Mouse (Mus musculus) MEL (cell line): ENCODE data around the gene Pip4k2b. TPM values are rescaled to one million over a fixed set of nuclear protein-coding genes. Genes with fewer than 3 reads are reported as not detected.

Experiments used
- DNase-seq: peaks from one replicate; pipeline ENCODE4 v3.0.0; 2011; ENCODE audit warnings: low read depth, low spot score
- H3K27ac ChIP-seq: 2 replicates; pipeline ENCODE4 v1.5.1; 2012; ENCODE audit warnings: low read depth, mild to moderate bottlenecking, control low read depth, low read length, moderate library complexity; ENCODE audit not compliant: control insufficient read depth
- H3K27me3 ChIP-seq, 2 experiments: fragments of 150-350 bp in 1 of 2; sonication (generic) in 1 of 2; 2 replicates each; pipeline ENCODE4 v1.6.1; 2012; ENCODE audit warnings: low read length in 2 of 2, mild to moderate bottlenecking in 2 of 2, improper control_type of control experiment in 1 of 2, moderate library complexity in 1 of 2; ENCODE audit not compliant: insufficient read depth in 2 of 2, control insufficient read depth in 1 of 2
- H3K36me3 ChIP-seq, 2 experiments: 2 replicates each; pipeline ENCODE4 v1.6.1; 2012 to 2014; ENCODE audit warnings: low read length in 2 of 2, improper control_type of control experiment in 1 of 2, inconsistent platforms in 1 of 2, mild to moderate bottlenecking in 1 of 2; ENCODE audit not compliant: insufficient read depth in 2 of 2, control insufficient read depth in 1 of 2
- H3K4me1 ChIP-seq, 2 experiments: fragments of 150-350 bp in 1 of 2; sonication (generic) in 1 of 2; 2 replicates each; pipeline ENCODE4 v1.6.1; 2012; ENCODE audit warnings: low read length in 2 of 2, improper control_type of control experiment in 1 of 2, mild to moderate bottlenecking in 1 of 2; ENCODE audit not compliant: insufficient read depth in 2 of 2, control insufficient read depth in 1 of 2
- H3K4me3 ChIP-seq, 2 experiments: fragments of 150-350 bp in 1 of 2; sonication (generic) in 1 of 2; 2 replicates each; pipeline ENCODE4 v1.5.1; 2012; ENCODE audit warnings: low read depth in 2 of 2, low read length in 2 of 2, mild to moderate bottlenecking in 2 of 2, moderate library complexity in 2 of 2, control low read depth in 1 of 2, improper control_type of control experiment in 1 of 2; ENCODE audit not compliant: control insufficient read depth in 1 of 2, insufficient read depth in 1 of 2
- H3K79me2 ChIP-seq: 2 replicates; pipeline ENCODE4 v1.6.1; 2012; ENCODE audit warnings: mild to moderate bottlenecking, low read length, moderate library complexity; ENCODE audit not compliant: control insufficient read depth, poor library complexity, insufficient read depth
- H3K9ac ChIP-seq: 2 replicates; pipeline ENCODE4 v1.6.1; 2012; ENCODE audit warnings: low read depth, mild to moderate bottlenecking, control low read depth, low read length, moderate library complexity; ENCODE audit not compliant: control insufficient read depth, poor library complexity, severe bottlenecking
- H3K9me3 ChIP-seq: fragments of 150-350 bp; sonication (generic); replicated peaks from 2 replicates; pipeline ENCODE4 v1.6.1; 2012; ENCODE audit warnings: mild to moderate bottlenecking, low read length, improper control_type of control experiment, moderate library complexity; ENCODE audit not compliant: insufficient read depth
- BHLHE40 ChIP-seq: IDR thresholded peaks from 2 replicates; pipeline ENCODE4 v1.6.1; 2012; ENCODE audit warnings: low read depth, mild to moderate bottlenecking, inconsistent platforms, low read length, improper control_type of control experiment, borderline replicate concordance
- CHD1 ChIP-seq: IDR thresholded peaks from 2 replicates; pipeline ENCODE4 v1.6.1; 2012; ENCODE audit warnings: low read depth, mild to moderate bottlenecking, inconsistent platforms, low read length, improper control_type of control experiment
- E2F4 ChIP-seq: IDR thresholded peaks from 2 replicates; pipeline ENCODE4 v1.6.1; 2011; ENCODE audit warnings: low read depth, low read length, improper control_type of control experiment, borderline replicate concordance
- ETS1 ChIP-seq: IDR thresholded peaks from 2 replicates; pipeline ENCODE4 v1.6.1; 2012; ENCODE audit warnings: low read depth, mild to moderate bottlenecking, inconsistent platforms, low read length, improper control_type of control experiment, moderate library complexity
- HCFC1 ChIP-seq: IDR thresholded peaks from 2 replicates; pipeline ENCODE4 v1.6.1; 2012; ENCODE audit warnings: low read depth, mild to moderate bottlenecking, inconsistent platforms, low read length, improper control_type of control experiment, moderate library complexity
- JUND ChIP-seq: IDR thresholded peaks from 2 replicates; pipeline ENCODE4 v1.6.1; 2011; ENCODE audit warnings: low read depth, mild to moderate bottlenecking, improper control_type of control experiment, low read length
- KAT2A ChIP-seq: conservative IDR thresholded peaks from 2 replicates; pipeline ENCODE4 v1.6.1; 2012; ENCODE audit warnings: low read depth, low read length, improper control_type of control experiment, inconsistent platforms
- MXI1 ChIP-seq: IDR thresholded peaks from 2 replicates; pipeline ENCODE4 v1.6.1; 2011; ENCODE audit warnings: mild to moderate bottlenecking, low read depth, low read length, improper control_type of control experiment
- NRF1 ChIP-seq: IDR thresholded peaks from 2 replicates; pipeline ENCODE4 v1.6.1; 2014; ENCODE audit warnings: low read depth, mild to moderate bottlenecking, inconsistent platforms, low read length, improper control_type of control experiment, moderate library complexity; ENCODE audit not compliant: poor library complexity, insufficient read depth, severe bottlenecking
- POLR2AphosphoS5 ChIP-seq: IDR thresholded peaks from 2 replicates; pipeline ENCODE4 v1.6.1; 2012; ENCODE audit warnings: low read depth, borderline replicate concordance, mild to moderate bottlenecking, inconsistent platforms, low read length, moderate library complexity, mixed read lengths
- RAD21 ChIP-seq: IDR thresholded peaks from 2 replicates; pipeline ENCODE4 v1.6.1; 2011; ENCODE audit warnings: mild to moderate bottlenecking, low read depth, low read length, improper control_type of control experiment
- SMC3 ChIP-seq: IDR thresholded peaks from 2 replicates; pipeline ENCODE4 v1.6.1; 2011; ENCODE audit warnings: low read depth, low read length, improper control_type of control experiment
- TBP ChIP-seq: IDR thresholded peaks from 2 replicates; pipeline ENCODE4 v1.8.0; 2011; ENCODE audit warnings: low read depth, low read length, improper control_type of control experiment
- TCF12 ChIP-seq: IDR thresholded peaks from 2 replicates; pipeline ENCODE4 v1.6.1; 2014; ENCODE audit warnings: low read depth, mild to moderate bottlenecking, inconsistent platforms, low read length, improper control_type of control experiment, moderate library complexity
- UBTF ChIP-seq: IDR thresholded peaks from 2 replicates; pipeline ENCODE4 v1.6.1; 2012; ENCODE audit warnings: low read depth, mild to moderate bottlenecking, inconsistent platforms, low read length, improper control_type of control experiment, moderate library complexity, borderline replicate concordance; ENCODE audit not compliant: insufficient read depth
- USF1 ChIP-seq: IDR thresholded peaks from 2 replicates; pipeline ENCODE4 v1.6.1; 2014; ENCODE audit warnings: low read depth, mild to moderate bottlenecking, inconsistent platforms, low read length, improper control_type of control experiment, moderate library complexity
- ZMIZ1 ChIP-seq: IDR thresholded peaks from 2 replicates; pipeline ENCODE4 v1.6.1; 2012; ENCODE audit warnings: low read depth, mild to moderate bottlenecking, inconsistent platforms, low read length, improper control_type of control experiment, moderate library complexity
- ZNF384 ChIP-seq: IDR thresholded peaks from 2 replicates; pipeline ENCODE4 v1.6.1; 2012; ENCODE audit warnings: low read depth, mild to moderate bottlenecking, inconsistent platforms, low read length, improper control_type of control experiment
- polyA plus RNA-seq, 2 experiments: library from polyadenylated mRNA; stranded (reverse) in 1 of 2; unstranded in 1 of 2; fragments of >175 nt in 1 of 2; fragments of >200 nt in 1 of 2; gene quantifications; 2 replicates each; pipeline versions ENCODE4 v1.2.1 to v1.2.4; 2012; ENCODE audit warnings: low replicate concordance in 2 of 2, low read depth in 1 of 2; ENCODE audit not compliant: insufficient read length in 2 of 2, insufficient read depth in 1 of 2, missing spikeins in 1 of 2
- total RNA-seq: library from RNA; depleted of rRNA; stranded (reverse); fragments of 300-350 nt; gene quantifications from 2 replicates; pipeline ENCODE4 v1.2.3, GENCODE M21; 2012

The Pip4k2b gene
- total and polyA plus RNA-seq, 3 experiments: 40.2 to 57.3 (median 43.4) TPM

GRCm38 (mm10) chr11:97701581-97702392, 42.7 kb downstream of the Pip4k2b start:
- peaks cover 0 to 19% of the 10 kb centered on the region in 2 experiments; a peak in 3 of 4 replicates for H3K4me1 ChIP-seq
- peak overlapping the region; percentile 8; the same call in 1 of the 2 replicates for H3K27ac ChIP-seq
- peak; percentile 81 for DNase-seq
- TF ChIP-seq KAT2A: no peak
- no peak for TF ChIP-seq ZNF384
- TF ChIP-seq TCF12: 0 out of 2 replicates have a peak, but pooled peaks have one; percentile 3
- no peak for TF ChIP-seq SMC3
- no peak for TF ChIP-seq RAD21
- TF ChIP-seq POLR2AphosphoS5: no peak
- TF ChIP-seq USF1: 0 out of 2 replicates have a peak, but pooled peaks have one; percentile 3
- no peak for TF ChIP-seq HCFC1
- no peak for TF ChIP-seq TBP
- 0 out of 2 replicates have a peak, but pooled peaks have one; percentile 4 for TF ChIP-seq UBTF
- 0 out of 2 replicates have a peak, but pooled peaks have one; percentile 5 for TF ChIP-seq ETS1
- no peak for TF ChIP-seq NRF1
- 0 out of 2 replicates have a peak, but pooled peaks have one; percentile 14 for TF ChIP-seq BHLHE40
- peak; percentile 32 for TF ChIP-seq CHD1
- peak; percentile 53 for TF ChIP-seq MXI1
- TF ChIP-seq ZMIZ1: no peak
- no peak for TF ChIP-seq E2F4
- no peak for TF ChIP-seq JUND
- H3K27me3 ChIP-seq: no peaks in the 10 kb centered on the region
- peaks cover 31% of the 10 kb centered on the region for H3K79me2 ChIP-seq
- peaks cover 0 to 12% of the 10 kb centered on the region in 2 experiments; a peak in 3 of 4 replicates for H3K36me3 ChIP-seq
- H3K4me3 ChIP-seq: peak overlapping the region; percentile 56 to 94
- H3K9me3 ChIP-seq: no peaks in the 10 kb centered on the region
- H3K9ac ChIP-seq: peak overlapping the region; percentile 83
